Mouse (Mus musculus): Measurements from ENCODE around the gene Ralgapa2. TPM values are rescaled to one million over a fixed set of nuclear protein-coding genes. Genes with fewer than 3 reads are reported as not detected.
"Not testable (repeated sequence)": the region's sequence is repeated elsewhere in the genome, so short reads cannot be mapped to it uniquely, and the experiment has no call there.

Ralgapa2 gene
- total RNA-seq, 2 experiments from 2014 or later = 17.0 to 20.6 TPM

DNA sequence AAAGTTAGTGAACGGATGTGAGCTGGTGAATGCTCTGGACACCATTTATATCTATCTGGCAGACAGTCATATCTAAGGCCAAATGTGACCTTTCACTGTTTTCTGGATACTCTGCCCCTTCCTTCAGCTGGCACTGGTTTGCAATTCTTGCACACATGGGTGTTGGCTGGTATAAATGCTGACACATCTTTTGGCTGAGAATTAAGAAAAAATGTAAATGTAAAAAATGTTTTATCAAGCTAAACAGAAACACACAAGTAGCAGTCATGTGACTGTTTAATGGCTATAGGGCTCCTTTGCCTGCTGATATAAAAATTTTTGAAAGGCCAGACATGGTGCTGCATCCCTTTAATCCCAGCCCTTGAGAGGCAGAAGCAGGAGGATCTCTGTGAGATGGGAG is 13.0 kb downstream of the Ralgapa2 start:
- DNase-seq (ENCODE audit: low spot score in 2 of 2) = no peak

DNA sequence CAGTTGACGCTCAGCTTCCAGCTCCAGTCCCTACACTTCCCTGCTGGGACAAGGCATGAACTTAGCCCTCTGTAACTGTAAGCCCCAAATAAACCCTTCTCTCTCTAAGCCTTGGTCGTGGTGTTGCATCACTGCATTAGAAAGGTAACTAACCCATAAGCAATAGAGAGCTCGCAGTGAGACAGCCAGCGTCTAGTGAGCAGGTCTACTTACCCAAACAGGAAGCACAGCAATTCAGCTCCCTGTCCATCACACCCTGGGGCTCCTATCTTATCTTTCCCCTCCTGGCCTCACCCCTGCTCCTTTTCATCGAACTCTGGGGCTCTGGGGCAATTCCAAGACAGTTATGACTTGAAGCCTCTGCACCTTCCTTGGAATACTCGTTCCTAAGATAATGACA is 13.8 kb downstream of the Ralgapa2 start:
- DNase-seq (ENCODE audit: low spot score in 2 of 2) = no peak

GRCm38 (mm10) chr2:146496995-146497394 is 15.1 kb downstream of the Ralgapa2 start:
- DNase-seq (ENCODE audit: low spot score in 2 of 2) = no peak

DNA sequence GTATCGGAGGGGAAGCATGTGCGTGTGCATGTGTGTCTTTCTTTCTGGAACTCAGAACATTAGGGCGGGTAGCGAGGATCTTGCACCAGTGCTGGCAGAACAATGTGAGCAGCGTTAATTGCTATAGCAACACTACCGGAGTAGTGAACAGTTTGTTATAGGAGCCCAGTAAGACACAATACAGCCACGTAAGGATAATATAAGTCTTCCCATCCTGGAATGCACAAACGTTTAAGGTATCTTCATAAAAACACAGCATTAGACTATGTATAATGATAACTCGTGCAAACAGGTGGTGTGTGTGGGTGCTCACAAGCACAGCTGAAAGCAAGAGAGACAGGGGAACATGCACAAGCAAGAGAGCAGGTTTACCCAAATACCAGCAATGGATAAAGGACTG is 16.4 kb downstream of the Ralgapa2 start:
- DNase-seq (ENCODE audit: low spot score in 2 of 2) = no peak

DNA sequence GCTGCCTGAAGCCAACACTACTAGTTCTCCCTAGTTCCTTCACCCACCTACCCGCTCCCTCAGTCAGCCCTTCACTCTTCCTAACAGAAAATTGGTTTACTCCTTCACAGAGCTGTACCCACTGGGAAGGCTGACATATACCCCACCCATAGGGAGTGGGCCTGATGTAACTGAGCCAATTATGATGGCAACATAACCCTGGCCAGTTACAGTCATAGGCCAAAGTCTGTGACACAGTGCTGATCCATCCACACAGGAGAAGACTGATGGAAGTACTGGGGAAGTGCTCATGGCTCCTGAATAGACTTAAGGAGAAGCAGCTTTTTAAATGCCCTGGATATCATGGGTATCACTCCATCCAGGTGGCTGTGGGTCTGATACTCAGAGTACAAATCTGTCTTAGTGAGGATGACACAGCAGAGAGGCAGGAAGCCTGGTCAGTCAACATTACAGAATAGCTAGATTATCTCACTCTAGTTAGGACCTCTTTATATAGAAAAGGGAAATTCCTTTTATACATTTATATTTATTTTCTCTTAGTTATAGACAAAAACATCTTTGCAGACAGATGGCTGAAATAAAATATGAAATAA is 18.7 kb downstream of the Ralgapa2 start:
- no peak for DNase-seq (ENCODE audit: low spot score in 2 of 2)

GRCm38 (mm10) chr2:146491830-146492610 is 20.1 kb downstream of the Ralgapa2 start:
- no peak for DNase-seq (ENCODE audit: low spot score in 2 of 2)

- DNase-seq (ENCODE audit: low spot score in 2 of 2) = no peak
Measured at GRCm38 (mm10) chr2:146490926-146491325, 21.2 kb downstream of the Ralgapa2 start.

DNA sequence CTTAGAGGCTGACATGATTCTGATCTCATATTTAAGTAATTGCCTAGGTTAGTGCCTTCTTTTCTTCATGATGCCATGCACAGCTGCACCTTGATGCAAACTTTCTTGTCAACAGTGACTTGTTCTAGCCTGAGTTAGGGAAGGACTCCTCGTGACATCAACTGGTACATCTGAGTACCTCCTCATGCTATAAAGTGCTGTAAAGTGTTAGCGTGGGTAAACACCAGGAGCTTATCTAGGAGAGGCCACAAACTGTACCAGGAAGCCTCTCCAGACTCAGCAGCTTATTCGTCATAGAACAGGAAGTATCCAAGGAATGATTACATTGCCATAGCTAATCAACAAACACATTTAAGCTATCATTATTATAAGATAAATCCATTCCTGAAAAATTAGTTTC is 23.9 kb downstream of the Ralgapa2 start:
- no peak for DNase-seq (ENCODE audit: low spot score in 2 of 2)

- no peak for DNase-seq (ENCODE audit: low spot score in 2 of 2)
Measured at GRCm38 (mm10) chr2:146482859-146483258, 29.3 kb downstream of the Ralgapa2 start.

- no peak for DNase-seq (ENCODE audit: low spot score in 2 of 2)
Measured at GRCm38 (mm10) chr2:146477491-146477890, 34.7 kb downstream of the Ralgapa2 start.

DNA sequence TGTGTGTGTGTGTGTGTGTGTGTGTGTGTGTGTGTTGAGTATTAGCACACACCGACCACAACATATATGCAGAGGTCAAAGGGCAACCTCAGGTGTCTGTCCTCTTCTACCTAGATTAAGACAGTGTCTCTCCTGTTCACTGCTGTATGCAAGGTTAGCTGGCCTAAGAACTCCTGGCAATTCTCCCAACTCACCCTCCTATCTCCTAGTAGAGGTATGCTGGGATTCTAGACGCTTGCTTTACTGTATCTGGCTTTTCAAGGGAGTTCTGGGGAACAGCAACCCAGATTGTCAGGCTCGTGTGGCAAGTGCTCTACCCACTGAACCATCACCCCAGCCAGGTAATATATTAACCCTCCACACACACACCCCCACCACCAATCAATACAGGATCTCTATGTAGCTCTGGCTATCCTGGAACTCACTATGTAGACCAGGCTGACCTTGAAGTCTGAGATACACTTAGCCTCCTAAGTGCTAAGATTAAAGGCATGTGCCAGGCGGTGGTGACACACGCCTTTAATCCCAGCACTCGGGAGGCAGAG is 35.6 kb downstream of the Ralgapa2 start:
- no peak for DNase-seq (ENCODE audit: low spot score in 2 of 2)

DNA sequence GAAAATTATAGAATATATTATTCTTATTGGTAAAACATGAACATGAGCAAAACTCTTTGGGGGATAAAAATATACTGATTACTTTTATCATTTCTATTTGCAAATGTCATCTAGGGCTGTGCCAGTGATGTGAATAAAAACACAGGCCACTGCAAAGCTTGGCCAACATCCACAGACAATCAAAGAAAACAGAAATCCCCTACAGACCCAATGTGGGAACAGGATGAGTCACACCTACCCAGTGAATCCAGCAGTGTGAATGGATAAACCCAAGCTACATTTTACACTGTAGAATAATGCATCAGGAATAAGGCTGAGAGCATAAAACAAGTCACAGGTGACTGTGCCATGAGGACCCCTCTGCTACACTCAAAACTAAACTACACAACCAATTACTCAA is 36.1 kb downstream of the Ralgapa2 start:
- no peak for DNase-seq (ENCODE audit: low spot score in 2 of 2)

GRCm38 (mm10) chr2:146470947-146471346 is 41.2 kb downstream of the Ralgapa2 start:
- no peak for DNase-seq (ENCODE audit: low spot score in 2 of 2)

DNA sequence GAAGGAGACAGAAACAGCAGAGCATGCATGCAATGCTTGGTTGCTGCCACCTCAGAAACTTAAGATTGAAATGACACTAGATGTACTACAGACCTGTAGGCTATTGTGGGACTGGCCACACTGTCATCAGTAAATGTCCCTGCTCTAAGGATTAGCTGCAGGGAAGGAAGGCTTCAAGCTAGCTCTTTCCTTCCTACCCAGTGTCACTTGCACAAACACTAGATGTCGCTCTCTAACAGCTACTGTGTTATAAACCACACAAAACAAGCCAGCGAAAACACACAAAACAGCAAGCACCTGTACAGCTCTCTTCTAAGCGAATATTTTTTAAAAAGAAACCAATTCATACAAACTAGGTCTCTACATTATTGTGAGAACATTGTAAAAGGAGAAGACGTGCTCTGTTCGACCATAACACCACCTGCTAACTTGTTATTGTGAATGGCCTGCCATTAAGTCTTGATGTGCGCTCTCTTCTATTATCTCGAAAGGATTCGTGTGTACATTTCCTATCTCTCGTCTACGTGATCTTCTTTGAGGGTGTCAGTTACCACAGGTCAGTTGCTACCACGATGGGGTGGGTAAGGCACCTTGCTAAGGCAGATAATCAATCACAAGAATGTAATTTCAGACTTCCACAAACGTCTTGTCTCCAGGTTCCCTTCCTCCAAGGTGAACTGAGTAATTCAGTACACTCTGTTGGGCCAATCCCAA is 42.3 kb downstream of the Ralgapa2 start:
- DNase-seq (ENCODE audit: low spot score in 2 of 2) = no peak

DNA sequence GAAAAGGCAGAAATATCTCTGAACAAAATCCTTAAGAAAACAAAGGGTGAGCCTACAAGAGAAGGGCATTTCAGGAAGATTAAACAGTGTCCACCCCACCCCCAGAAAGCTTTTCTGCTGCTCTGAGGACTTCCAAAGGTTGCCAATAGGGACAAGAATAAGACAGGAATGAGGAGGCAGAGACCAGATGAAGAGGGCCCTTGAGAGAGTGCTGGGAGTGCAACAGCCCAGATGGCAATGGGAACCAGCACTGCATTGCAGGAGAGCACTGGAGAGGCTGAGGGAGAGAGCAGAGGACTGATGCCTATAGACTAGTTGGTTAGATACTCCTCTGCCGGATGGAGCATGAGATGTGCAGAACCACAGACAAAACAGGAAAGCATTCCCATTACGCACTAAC is 43.2 kb downstream of the Ralgapa2 start:
- DNase-seq (ENCODE audit: low spot score in 2 of 2) = no peak

DNA sequence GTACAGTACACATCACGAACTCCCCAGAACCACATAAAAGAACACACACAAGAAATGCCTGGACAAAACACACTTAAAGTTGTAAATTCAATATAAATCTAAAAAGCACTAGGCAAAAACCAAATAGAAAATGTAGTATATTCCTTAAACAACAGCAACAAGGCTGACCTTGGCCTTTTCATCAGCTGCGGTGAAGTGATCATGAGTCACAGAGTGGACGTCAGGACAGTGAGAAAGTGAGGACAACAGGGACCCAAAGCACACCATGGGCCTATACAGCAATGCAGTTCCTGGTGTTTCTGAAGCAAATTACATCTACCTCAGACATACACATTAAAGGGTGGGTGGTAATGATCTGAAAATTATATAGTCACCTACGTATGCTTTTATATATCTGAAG is 44.1 kb downstream of the Ralgapa2 start:
- DNase-seq (ENCODE audit: low spot score in 2 of 2) = no peak

GRCm38 (mm10) chr2:146466811-146467210 is 45.3 kb downstream of the Ralgapa2 start:
- DNase-seq (ENCODE audit: low spot score in 2 of 2) = not testable (repeated sequence)

- DNase-seq (ENCODE audit: low spot score in 2 of 2) = no peak
Measured at GRCm38 (mm10) chr2:146457494-146457893, 54.6 kb downstream of the Ralgapa2 start.

- DNase-seq (ENCODE audit: low spot score in 2 of 2) = no peak
Measured at GRCm38 (mm10) chr2:146456612-146457011, 55.5 kb downstream of the Ralgapa2 start.

GRCm38 (mm10) chr2:146456062-146456461 is 56.1 kb downstream of the Ralgapa2 start:
- DNase-seq (ENCODE audit: low spot score in 2 of 2) = no peak

- DNase-seq (ENCODE audit: low spot score in 2 of 2) = no peak
Measured at GRCm38 (mm10) chr2:146444009-146444408, 68.1 kb downstream of the Ralgapa2 start.

DNA sequence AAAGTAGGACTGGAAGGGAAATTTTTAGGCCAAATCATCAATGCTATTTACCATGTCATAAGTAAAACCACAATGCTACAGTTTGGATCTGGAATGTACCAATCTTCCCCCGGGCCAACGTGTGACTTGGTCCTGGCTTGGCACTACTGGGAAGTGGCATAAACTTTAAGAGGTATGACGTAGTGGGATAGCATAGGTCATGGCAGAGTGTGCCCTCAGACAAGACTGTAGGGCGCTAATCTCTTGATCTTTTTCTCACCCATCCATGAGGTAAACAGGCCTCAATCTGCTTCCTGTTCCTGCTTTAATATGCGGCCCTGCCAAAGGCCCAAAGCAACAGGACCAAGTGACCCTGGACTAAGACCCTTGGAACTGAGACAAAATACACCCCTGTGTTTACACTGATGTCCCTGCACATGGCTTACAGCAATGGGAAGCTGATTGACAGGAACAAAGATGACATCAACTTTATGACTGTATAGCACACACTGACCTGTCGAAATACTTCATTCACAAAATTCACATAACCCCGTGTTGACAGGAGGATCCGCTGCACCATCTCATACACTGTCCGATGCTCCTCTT is 68.8 kb downstream of the Ralgapa2 start:
- DNase-seq (ENCODE audit: low spot score in 2 of 2) = no peak

Data from adrenal gland, postnatal 4 days (tissue).